Mouse (Mus musculus): ENCODE data around the gene Calu.

The Calu gene

DNA sequence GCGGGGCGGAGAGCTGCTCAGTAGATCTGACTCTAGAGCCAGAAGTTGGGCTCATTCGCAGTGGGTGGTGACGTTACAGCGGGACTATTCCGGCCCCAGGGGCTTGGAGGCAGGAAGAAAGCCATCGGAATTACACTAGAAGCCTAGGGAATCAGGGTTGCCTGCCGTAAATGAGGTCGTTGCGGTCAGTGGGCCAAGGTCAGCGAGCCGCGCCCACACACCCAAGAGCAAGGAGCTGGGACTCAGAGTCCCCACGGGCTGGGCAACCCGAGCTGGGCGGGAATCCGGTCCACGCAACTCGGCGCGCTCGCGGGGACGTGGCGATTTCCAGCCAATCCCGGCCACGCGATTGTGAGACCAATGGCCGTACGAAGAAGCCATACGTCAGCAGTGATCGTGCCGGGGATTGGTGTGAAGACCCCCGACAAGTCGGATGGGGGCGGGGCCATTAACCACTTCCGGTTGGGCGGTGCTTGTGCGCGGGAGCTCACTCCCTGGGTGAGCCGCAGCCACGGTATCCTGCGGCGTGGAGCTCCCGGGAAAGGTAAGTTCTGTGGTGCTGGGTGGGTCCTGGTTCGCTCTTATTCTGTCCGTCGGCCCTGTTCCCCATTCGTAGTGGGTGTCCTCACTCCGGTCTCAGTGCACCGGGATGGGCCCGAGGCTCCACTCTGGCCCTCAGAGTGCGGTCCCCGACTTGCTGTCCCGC lies at the start of gene Calu:
TSS of gene Calu (plus strand) at position 405 of the 706 bp plus-strand sequence.
- Histone ChIP-seq H3K36me3 (ENCODE audit: control insufficient read depth, insufficient read depth, low read length, poor library complexity, severe bottlenecking) (no peaks in the 10 kb centered on the region), H3K27me3 (ENCODE audit: control insufficient read depth, insufficient read depth, low read length, poor library complexity, severe bottlenecking) (no peaks in the 10 kb centered on the region)
- DNase-seq (ENCODE audit: low read depth, low spot score) = peak; percentile 98

GRCm38 (mm10) chr6:29299112-29299511 lies 48.8 kb upstream of the Calu start:
- H3K27me3 ChIP-seq (ENCODE audit: control insufficient read depth, insufficient read depth, low read length, poor library complexity, severe bottlenecking) = no peaks in the 10 kb centered on the region
- no peak for DNase-seq (ENCODE audit: low read depth, low spot score)
- H3K36me3 ChIP-seq (ENCODE audit: control insufficient read depth, insufficient read depth, low read length, poor library complexity, severe bottlenecking) = no peaks in the 10 kb centered on the region

GRCm38 (mm10) chr6:29303251-29303650 lies 44.6 kb upstream of the Calu start:
- DNase-seq (ENCODE audit: low read depth, low spot score) = no peak
- no peaks in the 10 kb centered on the region for H3K27me3 ChIP-seq (ENCODE audit: control insufficient read depth, insufficient read depth, low read length, poor library complexity, severe bottlenecking)
- H3K36me3 ChIP-seq (ENCODE audit: control insufficient read depth, insufficient read depth, low read length, poor library complexity, severe bottlenecking) = no peaks in the 10 kb centered on the region

- Histone ChIP-seq H3K27me3 (ENCODE audit: control insufficient read depth, insufficient read depth, low read length, poor library complexity, severe bottlenecking) (no peaks in the 10 kb centered on the region), H3K36me3 (ENCODE audit: control insufficient read depth, insufficient read depth, low read length, poor library complexity, severe bottlenecking) (no peaks in the 10 kb centered on the region)
- DNase-seq (ENCODE audit: low read depth, low spot score) = no peak
Measured at GRCm38 (mm10) chr6:29303726-29304125, 44.1 kb upstream of the Calu start.

GRCm38 (mm10) chr6:29305462-29305861 lies 42.4 kb upstream of the Calu start:
- DNase-seq (ENCODE audit: low read depth, low spot score) = no peak
- H3K27me3 ChIP-seq (ENCODE audit: control insufficient read depth, insufficient read depth, low read length, poor library complexity, severe bottlenecking) = no peaks in the 10 kb centered on the region
- H3K36me3 ChIP-seq (ENCODE audit: control insufficient read depth, insufficient read depth, low read length, poor library complexity, severe bottlenecking) = no peaks in the 10 kb centered on the region

DNA sequence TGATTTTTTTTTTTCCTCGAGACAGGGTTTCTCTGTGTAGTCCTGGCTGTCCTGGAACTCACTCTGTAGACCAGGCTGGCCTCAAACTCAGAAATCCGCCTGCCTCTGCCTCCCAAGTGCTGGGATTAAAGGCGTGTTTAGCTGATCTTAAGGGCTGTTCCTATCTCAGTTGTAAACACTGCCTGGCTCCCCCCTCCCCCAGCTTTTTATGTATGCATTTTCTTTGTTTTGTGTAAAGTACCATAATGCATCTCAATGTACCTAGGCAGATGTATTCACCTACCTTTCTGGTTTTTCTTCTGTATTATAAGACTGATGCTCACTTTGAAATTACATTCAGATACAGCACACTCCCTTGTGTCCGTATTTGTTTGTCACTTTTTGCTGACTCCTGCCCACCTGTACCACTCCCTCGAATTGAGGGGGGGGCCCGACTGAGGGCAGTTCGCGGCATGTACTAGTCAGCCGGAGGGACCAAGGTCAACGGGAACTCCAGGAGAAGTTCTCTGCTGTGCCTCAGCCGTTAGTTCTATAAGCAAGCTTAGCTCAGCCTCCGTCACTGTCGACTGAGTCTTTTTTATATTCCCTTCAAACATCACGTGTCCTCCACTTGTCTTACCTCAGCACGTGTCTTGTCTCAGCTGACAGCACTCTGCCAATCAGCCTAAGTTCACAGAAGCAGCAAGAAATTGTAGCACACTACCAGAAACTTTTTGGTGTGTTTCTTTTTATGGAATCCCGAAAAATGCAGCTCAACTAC lies 38.8 kb upstream of the Calu start:
- Histone ChIP-seq H3K36me3 (ENCODE audit: control insufficient read depth, insufficient read depth, low read length, poor library complexity, severe bottlenecking) (no peaks in the 10 kb centered on the region), H3K27me3 (ENCODE audit: control insufficient read depth, insufficient read depth, low read length, poor library complexity, severe bottlenecking) (no peaks in the 10 kb centered on the region)
- DNase-seq (ENCODE audit: low read depth, low spot score) = no peak

- Histone ChIP-seq H3K36me3 (ENCODE audit: control insufficient read depth, insufficient read depth, low read length, poor library complexity, severe bottlenecking) (no peaks in the 10 kb centered on the region), H3K27me3 (ENCODE audit: control insufficient read depth, insufficient read depth, low read length, poor library complexity, severe bottlenecking) (no peaks in the 10 kb centered on the region)
- no peak for DNase-seq (ENCODE audit: low read depth, low spot score)
Measured at GRCm38 (mm10) chr6:29313690-29314202, 34.1 kb upstream of the Calu start.

- Histone ChIP-seq H3K27me3 (ENCODE audit: control insufficient read depth, insufficient read depth, low read length, poor library complexity, severe bottlenecking) (no peaks in the 10 kb centered on the region), H3K36me3 (ENCODE audit: control insufficient read depth, insufficient read depth, low read length, poor library complexity, severe bottlenecking) (no peaks in the 10 kb centered on the region)
- DNase-seq (ENCODE audit: low read depth, low spot score) = no peak
Measured at GRCm38 (mm10) chr6:29317286-29317685, 30.6 kb upstream of the Calu start.

DNA sequence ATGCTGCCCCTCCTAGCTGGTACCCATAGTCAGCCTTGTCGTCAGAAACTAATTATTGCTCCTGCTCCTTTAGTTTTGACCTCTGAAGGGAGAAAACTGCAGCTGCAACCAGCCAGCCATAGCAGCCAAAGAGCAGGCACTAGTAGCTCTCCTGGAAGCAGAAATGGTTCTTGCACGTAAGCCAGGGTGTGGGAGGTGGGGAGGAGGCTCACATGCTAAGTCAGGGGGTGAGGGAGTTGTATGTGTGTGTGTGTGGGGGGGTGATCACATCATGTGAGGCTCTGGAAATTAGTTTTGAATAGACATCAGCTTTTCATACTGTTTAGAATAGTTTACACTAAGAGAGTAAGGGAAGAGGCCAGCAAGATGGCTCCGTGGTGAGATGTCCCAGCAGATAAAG lies 29.9 kb upstream of the Calu start:
- no peaks in the 10 kb centered on the region for H3K27me3 ChIP-seq (ENCODE audit: control insufficient read depth, insufficient read depth, low read length, poor library complexity, severe bottlenecking)
- DNase-seq (ENCODE audit: low read depth, low spot score) = no peak
- H3K36me3 ChIP-seq (ENCODE audit: control insufficient read depth, insufficient read depth, low read length, poor library complexity, severe bottlenecking) = no peaks in the 10 kb centered on the region

- H3K27me3 ChIP-seq (ENCODE audit: control insufficient read depth, insufficient read depth, low read length, poor library complexity, severe bottlenecking) = no peaks in the 10 kb centered on the region
- no peaks in the 10 kb centered on the region for H3K36me3 ChIP-seq (ENCODE audit: control insufficient read depth, insufficient read depth, low read length, poor library complexity, severe bottlenecking)
- DNase-seq (ENCODE audit: low read depth, low spot score) = no peak
Measured at GRCm38 (mm10) chr6:29318879-29319278, 29.0 kb upstream of the Calu start, which contains the start of gene Fam71f1. Gene Fam71f1 (plus strand): TSS chr6:29319140.

- no peaks in the 10 kb centered on the region for H3K36me3 ChIP-seq (ENCODE audit: control insufficient read depth, insufficient read depth, low read length, poor library complexity, severe bottlenecking)
- DNase-seq (ENCODE audit: low read depth, low spot score) = no peak
- H3K27me3 ChIP-seq (ENCODE audit: control insufficient read depth, insufficient read depth, low read length, poor library complexity, severe bottlenecking) = no peaks in the 10 kb centered on the region
Measured at GRCm38 (mm10) chr6:29321586-29321985, 26.3 kb upstream of the Calu start.

- DNase-seq (ENCODE audit: low read depth, low spot score) = no peak
- Histone ChIP-seq H3K27me3 (ENCODE audit: control insufficient read depth, insufficient read depth, low read length, poor library complexity, severe bottlenecking) (no peaks in the 10 kb centered on the region), H3K36me3 (ENCODE audit: control insufficient read depth, insufficient read depth, low read length, poor library complexity, severe bottlenecking) (no peaks in the 10 kb centered on the region)
Measured at GRCm38 (mm10) chr6:29322147-29322546, 25.7 kb upstream of the Calu start.

DNA sequence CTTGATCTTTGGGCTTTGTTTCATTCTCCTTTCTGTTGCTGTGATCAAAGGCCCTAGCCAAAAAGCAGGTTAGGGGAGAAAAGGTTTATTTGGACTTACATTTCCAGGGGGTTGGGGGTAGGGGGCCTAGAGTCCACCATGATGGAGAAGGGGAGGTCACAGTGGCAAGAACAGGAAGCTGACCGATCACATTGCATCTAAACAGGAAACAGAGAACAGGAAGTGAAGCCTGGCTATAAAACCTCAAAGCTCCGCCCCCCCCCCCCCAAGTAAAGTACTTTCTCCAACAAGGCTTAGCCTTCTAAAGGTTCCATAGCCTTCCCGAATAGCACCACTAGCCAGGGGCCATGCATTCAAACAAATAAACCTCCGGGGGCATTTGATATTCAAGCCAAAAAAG lies 25.1 kb upstream of the Calu start:
- H3K27me3 ChIP-seq (ENCODE audit: control insufficient read depth, insufficient read depth, low read length, poor library complexity, severe bottlenecking) = no peaks in the 10 kb centered on the region
- no peak for DNase-seq (ENCODE audit: low read depth, low spot score)
- no peaks in the 10 kb centered on the region for H3K36me3 ChIP-seq (ENCODE audit: control insufficient read depth, insufficient read depth, low read length, poor library complexity, severe bottlenecking)

GRCm38 (mm10) chr6:29326961-29327360 lies 20.9 kb upstream of the Calu start:
- Histone ChIP-seq H3K27me3 (ENCODE audit: control insufficient read depth, insufficient read depth, low read length, poor library complexity, severe bottlenecking) (no peaks in the 10 kb centered on the region), H3K36me3 (ENCODE audit: control insufficient read depth, insufficient read depth, low read length, poor library complexity, severe bottlenecking) (no peaks in the 10 kb centered on the region)
- peak; percentile 6 for DNase-seq (ENCODE audit: low read depth, low spot score)

GRCm38 (mm10) chr6:29329514-29329913 lies 18.4 kb upstream of the Calu start:
- DNase-seq (ENCODE audit: low read depth, low spot score) = no peak
- no peaks in the 10 kb centered on the region for H3K27me3 ChIP-seq (ENCODE audit: control insufficient read depth, insufficient read depth, low read length, poor library complexity, severe bottlenecking)
- no peaks in the 10 kb centered on the region for H3K36me3 ChIP-seq (ENCODE audit: control insufficient read depth, insufficient read depth, low read length, poor library complexity, severe bottlenecking)
